14 mouse cellular contexts compared by ENCODE assay signal in the genomic region with DNA sequence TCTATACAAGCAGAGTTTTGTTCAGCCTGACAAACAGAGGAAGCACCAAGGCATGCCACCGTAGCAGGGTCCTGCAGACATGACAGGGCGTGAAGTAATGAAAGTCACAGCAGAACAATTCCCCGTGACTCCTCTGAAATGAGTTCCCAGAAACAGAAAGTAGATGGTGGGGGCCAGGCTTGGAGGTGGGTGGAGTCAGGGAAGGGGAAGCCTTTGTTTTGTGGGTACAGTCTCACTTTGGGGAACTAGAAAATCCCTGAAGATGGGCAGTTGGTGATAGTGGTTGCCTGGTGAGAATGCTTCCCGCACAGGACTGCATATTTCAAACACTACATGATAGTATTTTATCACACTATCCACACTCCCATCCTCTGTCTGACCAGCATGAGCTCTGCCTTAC.
DNase-seq lines count a peak whose midpoint lies in the region; ATAC-seq and TF ChIP-seq lines count a peak whose summit lies in the region.
"Had no signal": no experiment of that assay in that cellular context is flagged by ENCODE, and none has a peak within 500 bp of the region (broad histone marks: within the 10 kb centered on the region; RNA-seq: fewer than 3 reads in every experiment).

No protein-coding gene starts in this region.

- peak overlapping the region; percentile 6; the same call in 1 of the 2 replicates for H3K27ac ChIP-seq in hindbrain, embryonic 16.5 days (ENCODE audit: low read depth, low read length)
- H3K27ac ChIP-seq in hindbrain, embryonic 10.5 days = no peak overlapping the region; the same call in 1 of the 2 replicates
- no peak overlapping the region for H3K27ac ChIP-seq in thymus, adult 2 months (ENCODE audit: control insufficient read depth, insufficient read depth, low read length)
- no peak overlapping the region for H3K27ac ChIP-seq in intestine, postnatal 0 days (ENCODE audit: low read depth, low read length)

- ATAC-seq in hindbrain, embryonic 16.5 days = no peak
- ATAC-seq in intestine, postnatal 0 days = no peak

- H3K9ac ChIP-seq in hindbrain, embryonic 16.5 days (ENCODE audit: low read depth, low read length) = no peak overlapping the region
- H3K9ac ChIP-seq in intestine, postnatal 0 days (ENCODE audit: low read depth, low read length) = no peak overlapping the region

- H3K4me3 ChIP-seq in hindbrain, embryonic 16.5 days (ENCODE audit: low read length) = no peak overlapping the region
- no peak overlapping the region for H3K4me3 ChIP-seq in hindbrain, embryonic 10.5 days
- no peak overlapping the region for H3K4me3 ChIP-seq in thymus, adult 2 months (ENCODE audit: control insufficient read depth, insufficient read depth, low read length)
- H3K4me3 ChIP-seq in intestine, postnatal 0 days (ENCODE audit: low read depth, low read length) = no peak overlapping the region

- no peak for DNase-seq in hindbrain, embryonic 10.5 days (ENCODE audit: low spot score)
- peak; percentile 11 for DNase-seq in thymus, postnatal 25 days
- DNase-seq in thymus, adult 2 months = no peak
- DNase-seq in induced T-regulatory cell, adult 2 months (ENCODE audit: low read depth) = peak; percentile 33
- peak; percentile 56 for DNase-seq in splenic B cell, adult 2 months (ENCODE audit: low read depth, low spot score)
- DNase-seq in layer of hippocampus, adult 18-20 months (ENCODE audit: low spot score in 2 of 2) = no peak
- DNase-seq: adrenal gland, postnatal 25 days; cerebellum, adult 9-10 months; gastrocnemius, postnatal 36 days; heart, postnatal 14 days; kidney, postnatal 4 days; left cerebral cortex, postnatal 4 days had no signal

- no peaks in the 10 kb centered on the region for H3K9me3 ChIP-seq in hindbrain, embryonic 16.5 days (ENCODE audit: control insufficient read depth, low read length)
- no peaks in the 10 kb centered on the region for H3K9me3 ChIP-seq in hindbrain, embryonic 10.5 days
- no peaks in the 10 kb centered on the region for H3K9me3 ChIP-seq in intestine, postnatal 0 days (ENCODE audit: control insufficient read depth)

- TF ChIP-seq CTCF in thymus, adult 2 months (IDR thresholded peaks at IDR 0.05; ENCODE audit: borderline replicate concordance, control insufficient read depth, extremely low read depth, insufficient read depth, low read length, poor library complexity) = no peak
- TF ChIP-seq CTCF in intestine, postnatal 0 days (IDR thresholded peaks at IDR 0.05; ENCODE audit: low read depth) = no peak

- 54% methylated on average over 4 of the region's 4 CpGs for WGBS in hindbrain, embryonic 16.5 days
- WGBS in hindbrain, embryonic 10.5 days = 68% methylated on average over 4 of the region's 4 CpGs
- WGBS in thymus, adult 2 months = 17% methylated on average over 4 of the region's 4 CpGs
- 79% methylated on average over 4 of the region's 4 CpGs for WGBS in intestine, postnatal 0 days

- no peaks in the 10 kb centered on the region for H3K27me3 ChIP-seq in hindbrain, embryonic 16.5 days (replicated peaks; ENCODE audit: control insufficient read depth, insufficient read depth, low read length)
- H3K27me3 ChIP-seq in hindbrain, embryonic 10.5 days (ENCODE audit: insufficient read depth, poor library complexity, severe bottlenecking) = no peaks in the 10 kb centered on the region
- H3K27me3 ChIP-seq in thymus, adult 2 months (ENCODE audit: control insufficient read depth, insufficient read depth, low read length) = no peaks in the 10 kb centered on the region
- no peaks in the 10 kb centered on the region for H3K27me3 ChIP-seq in splenic B cell, adult 2 months (ENCODE audit: control insufficient read depth, insufficient read depth, low read length, poor library complexity, severe bottlenecking)
- no peaks in the 10 kb centered on the region for H3K27me3 ChIP-seq in intestine, postnatal 0 days (replicated peaks; ENCODE audit: control insufficient read depth, insufficient read depth, low read length)

- no peak overlapping the region for H3K4me2 ChIP-seq in hindbrain, embryonic 16.5 days (ENCODE audit: low read length)
- no peak overlapping the region for H3K4me2 ChIP-seq in intestine, postnatal 0 days (replicated peaks; ENCODE audit: low read depth)

- peaks cover 29% of the 10 kb centered on the region for H3K4me1 ChIP-seq in hindbrain, embryonic 16.5 days (ENCODE audit: control insufficient read depth, insufficient read depth, low read depth, low read length)
- peaks cover 66% of the 10 kb centered on the region for H3K4me1 ChIP-seq in hindbrain, embryonic 10.5 days (replicated peaks)
- peaks cover 17% of the 10 kb centered on the region for H3K4me1 ChIP-seq in thymus, adult 2 months (replicated peaks; ENCODE audit: control insufficient read depth, insufficient read depth, low read length)
- H3K4me1 ChIP-seq in intestine, postnatal 0 days (replicated peaks; ENCODE audit: control insufficient read depth, insufficient read depth, low read length) = 0 out of 2 replicates have a peak, but pooled peaks cover 7% of the 10 kb centered on the region

- TF ChIP-seq POLR2A in thymus, adult 2 months (IDR thresholded peaks at IDR 0.05; ENCODE audit: control insufficient read depth, extremely low read depth, insufficient read depth, low read length, poor library complexity) = no peak

- no peaks in the 10 kb centered on the region for H3K36me3 ChIP-seq in hindbrain, embryonic 16.5 days (ENCODE audit: control insufficient read depth, insufficient read depth, low read length)
- no peaks in the 10 kb centered on the region for H3K36me3 ChIP-seq in hindbrain, embryonic 10.5 days
- H3K36me3 ChIP-seq in thymus, adult 2 months (ENCODE audit: control insufficient read depth, insufficient read depth, low read length) = no peaks in the 10 kb centered on the region
- no peaks in the 10 kb centered on the region for H3K36me3 ChIP-seq in splenic B cell, adult 2 months (ENCODE audit: control insufficient read depth, insufficient read depth, low read length, poor library complexity, severe bottlenecking)
- no peaks in the 10 kb centered on the region for H3K36me3 ChIP-seq in intestine, postnatal 0 days (ENCODE audit: control insufficient read depth, insufficient read depth)

Comparison
In these comparisons a context has a peak if more than half of its experiments do, and no peak if none do; other contexts are left out.
1. DNase-seq: peak in thymus, postnatal 25 days (single experiment), induced T-regulatory cell, adult 2 months (single experiment) and splenic B cell, adult 2 months (single experiment); none in hindbrain, embryonic 10.5 days (single experiment), thymus, adult 2 months (single experiment) and layer of hippocampus, adult 18-20 months (0 of 2).